Mouse (Mus musculus) liver, embryonic 11.5 days (tissue): ENCODE measurements around the gene Ccdc141. TPM values are rescaled to one million over a fixed set of nuclear protein-coding genes. Genes with fewer than 3 reads are reported as not detected.

ENCODE experiments used
- ATAC-seq: fragments of 200-750 bp; cut with Nextera tagmentation; replicated peaks from 2 replicates; pipeline ENCODE4 v1.8.0; 2017; ENCODE audit warnings: moderate number of reproducible peaks, mild to moderate bottlenecking, moderate TSS enrichment, moderate library complexity; ENCODE audit not compliant: low FRiP score
- DNase-seq: peaks from one replicate; pipeline ENCODE4 v3.0.0-alpha.2; 2017; ENCODE audit warnings: low spot score
- H3K27ac ChIP-seq: fragments of 300-500 bp; sonication (generic); 2 replicates; pipeline ENCODE4 v1.5.1; 2014; ENCODE audit warnings: mild to moderate bottlenecking, low read depth, low read length, control low read depth
- H3K27me3 ChIP-seq: fragments of 300-500 bp; sonication (generic); replicated peaks from 2 replicates; pipeline ENCODE4 v1.6.1; 2014; ENCODE audit warnings: low read length, mixed read lengths; ENCODE audit not compliant: control insufficient read depth, insufficient read depth
- H3K36me3 ChIP-seq: fragments of 300-500 bp; sonication (generic); 2 replicates; pipeline ENCODE4 v1.6.1; 2014; ENCODE audit warnings: mild to moderate bottlenecking, low read length, moderate library complexity, mixed read lengths; ENCODE audit not compliant: control insufficient read depth, insufficient read depth
- H3K4me1 ChIP-seq: fragments of 300-500 bp; sonication (generic); replicated peaks from 2 replicates; pipeline ENCODE4 v1.6.1; 2014; ENCODE audit warnings: low read length, mixed read lengths; ENCODE audit not compliant: control insufficient read depth, insufficient read depth
- H3K4me2 ChIP-seq: fragments of 300-500 bp; sonication (generic); 2 replicates; pipeline ENCODE4 v1.6.1; 2014; ENCODE audit warnings: mild to moderate bottlenecking, control low read depth, moderate library complexity
- H3K4me3 ChIP-seq: fragments of 300-500 bp; sonication (generic); 2 replicates; pipeline ENCODE4 v1.5.1; 2014; ENCODE audit warnings: low read depth, low read length, control low read depth
- H3K9ac ChIP-seq: fragments of 300-500 bp; sonication (generic); 2 replicates; pipeline ENCODE4 v1.6.1; 2014; ENCODE audit warnings: low read depth, low read length, control low read depth
- H3K9me3 ChIP-seq: fragments of 300-500 bp; sonication (generic); 2 replicates; pipeline ENCODE4 v1.6.1; 2016; ENCODE audit warnings: low read length, inconsistent platforms, mixed read lengths; ENCODE audit not compliant: control insufficient read depth
- WGBS: fragments of 180-500 bp; shearing (Covaris S2); extraction: QIAGEN DNeasy Blood & Tissue Kit; methylation state at CpG from one replicate; pipeline ENCODE4 v1.1.7; 2014; 5-methylcytosine and 5-hydroxymethylcytosine counted together
- polyA plus RNA-seq: library from polyadenylated mRNA; unstranded; fragments of >200 nt; fragmentation: Nextera tagmentation; extraction: Ambion mirVana; gene quantifications from 2 replicates; pipeline ENCODE4 v1.2.1, GENCODE M21; 2014

Ccdc141 gene
- polyA plus RNA-seq, 1 experiment from 2014 or later = 6.3 TPM

- WGBS = 76% methylated on average over 3 of the region's 3 CpGs
- H3K36me3 ChIP-seq = no peaks in the 10 kb centered on the region
- no peak for DNase-seq
- no peaks in the 10 kb centered on the region for H3K9me3 ChIP-seq
- H3K27me3 ChIP-seq = no peaks in the 10 kb centered on the region
- no peaks in the 10 kb centered on the region for H3K4me1 ChIP-seq
- no peak overlapping the region for H3K27ac ChIP-seq
- no peak overlapping the region for H3K4me3 ChIP-seq
- H3K9ac ChIP-seq = no peak overlapping the region
- H3K4me2 ChIP-seq = no peak overlapping the region
- ATAC-seq = no peak
These were observed 8.3 kb downstream of the Ccdc141 start for GRCm38 (mm10) chr2:77162135-77162534.

GRCm38 (mm10) chr2:77157546-77157945 is 12.9 kb downstream of the Ccdc141 start:
- Histone ChIP-seq H3K9me3 (no peaks in the 10 kb centered on the region), H3K36me3 (no peaks in the 10 kb centered on the region), H3K4me2 (no peak overlapping the region), H3K9ac (no peak overlapping the region), H3K27me3 (no peaks in the 10 kb centered on the region), H3K4me1 (peaks cover 3% of the 10 kb centered on the region; the same call in 1 of the 2 replicates), H3K27ac (no peak overlapping the region), H3K4me3 (no peak overlapping the region)
- DNase-seq = no peak
- ATAC-seq = no peak
- 93% methylated on average over 4 of the region's 4 CpGs for WGBS

- Histone ChIP-seq H3K9ac (no peak overlapping the region), H3K9me3 (no peaks in the 10 kb centered on the region), H3K27ac (no peak overlapping the region), H3K4me2 (0 out of 2 replicates have a peak overlapping the region, but pooled peaks have one; percentile 1), H3K4me1 (peaks cover 3% of the 10 kb centered on the region; the same call in 1 of the 2 replicates), H3K27me3 (no peaks in the 10 kb centered on the region), H3K4me3 (no peak overlapping the region), H3K36me3 (no peaks in the 10 kb centered on the region)
- 17% methylated on average over 4 of the region's 4 CpGs for WGBS
- DNase-seq (no peak), ATAC-seq (peak; percentile 92)
These were observed 16.4 kb downstream of the Ccdc141 start for GRCm38 (mm10) chr2:77154080-77154479.

- H3K27ac ChIP-seq = no peak overlapping the region
- DNase-seq (no peak), ATAC-seq (no peak)
- H3K9ac ChIP-seq = no peak overlapping the region
- H3K36me3 ChIP-seq = no peaks in the 10 kb centered on the region
- no peaks in the 10 kb centered on the region for H3K9me3 ChIP-seq
- H3K27me3 ChIP-seq = no peaks in the 10 kb centered on the region
- WGBS = 91% methylated on average over 8 of the region's 8 CpGs
- no peak overlapping the region for H3K4me3 ChIP-seq
- H3K4me2 ChIP-seq = no peak overlapping the region
- peaks cover 3% of the 10 kb centered on the region; the same call in 1 of the 2 replicates for H3K4me1 ChIP-seq
These were observed 19.2 kb downstream of the Ccdc141 start for GRCm38 (mm10) chr2:77151255-77151654.

GRCm38 (mm10) chr2:77149576-77149975 is 20.9 kb downstream of the Ccdc141 start:
- DNase-seq (no peak), ATAC-seq (no peak)
- no peaks in the 10 kb centered on the region for H3K9me3 ChIP-seq
- H3K36me3 ChIP-seq = no peaks in the 10 kb centered on the region
- 64% methylated on average over 2 of the region's 2 CpGs for WGBS
- no peaks in the 10 kb centered on the region for H3K27me3 ChIP-seq
- H3K4me3 ChIP-seq = no peak overlapping the region
- no peak overlapping the region for H3K4me2 ChIP-seq
- peaks cover 3% of the 10 kb centered on the region; the same call in 1 of the 2 replicates for H3K4me1 ChIP-seq
- no peak overlapping the region for H3K9ac ChIP-seq
- no peak overlapping the region for H3K27ac ChIP-seq

- H3K4me1 ChIP-seq = no peaks in the 10 kb centered on the region
- H3K9ac ChIP-seq = no peak overlapping the region
- no peak overlapping the region for H3K4me3 ChIP-seq
- no peaks in the 10 kb centered on the region for H3K9me3 ChIP-seq
- DNase-seq = no peak
- 58% methylated on average over 4 of the region's 4 CpGs for WGBS
- ATAC-seq = no peak
- H3K27me3 ChIP-seq = no peaks in the 10 kb centered on the region
- H3K27ac ChIP-seq = no peak overlapping the region
- H3K36me3 ChIP-seq = no peaks in the 10 kb centered on the region
- no peak overlapping the region for H3K4me2 ChIP-seq
These were observed 22.2 kb downstream of the Ccdc141 start for GRCm38 (mm10) chr2:77148215-77148614.

- Histone ChIP-seq H3K27me3 (no peaks in the 10 kb centered on the region), H3K27ac (no peak overlapping the region), H3K4me2 (no peak overlapping the region), H3K4me3 (no peak overlapping the region), H3K9ac (no peak overlapping the region), H3K4me1 (no peaks in the 10 kb centered on the region), H3K9me3 (no peaks in the 10 kb centered on the region), H3K36me3 (no peaks in the 10 kb centered on the region)
- ATAC-seq = no peak
- DNase-seq = no peak
- WGBS = 65% methylated on average over 2 of the region's 2 CpGs
These were observed 23.5 kb downstream of the Ccdc141 start for GRCm38 (mm10) chr2:77146968-77147367.

GRCm38 (mm10) chr2:77146291-77146690 is 24.1 kb downstream of the Ccdc141 start:
- H3K36me3 ChIP-seq = no peaks in the 10 kb centered on the region
- DNase-seq (no peak), ATAC-seq (no peak)

GRCm38 (mm10) chr2:77143536-77143935 is 26.9 kb downstream of the Ccdc141 start:
- H3K27ac ChIP-seq = no peak overlapping the region
- DNase-seq (no peak), ATAC-seq (no peak)
- no peaks in the 10 kb centered on the region for H3K27me3 ChIP-seq
- no peak overlapping the region for H3K4me2 ChIP-seq
- no peaks in the 10 kb centered on the region for H3K4me1 ChIP-seq
- no peak overlapping the region for H3K4me3 ChIP-seq
- no peak overlapping the region for H3K9ac ChIP-seq
- H3K36me3 ChIP-seq = no peaks in the 10 kb centered on the region
- WGBS = 82% methylated on average over 6 of the region's 6 CpGs
- H3K9me3 ChIP-seq = no peaks in the 10 kb centered on the region

More at GRCm38 (mm10) chr2:77146291-77146690, 24.1 kb downstream of the Ccdc141 start:
- Histone ChIP-seq H3K4me1 (no peaks in the 10 kb centered on the region), H3K4me2 (no peak overlapping the region), H3K4me3 (no peak overlapping the region), H3K27ac (no peak overlapping the region), H3K27me3 (no peaks in the 10 kb centered on the region), H3K9me3 (no peaks in the 10 kb centered on the region), H3K9ac (no peak overlapping the region)
- WGBS = 63% methylated on average over 3 of the region's 3 CpGs
